Comparison of ENCODE assay signal across 8 mouse cellular contexts in genomic region chr2:6720753-6721459, GRCm38 (mm10).
A peak's percentile ranks its signal among the peaks of the same experiment; 100 is the strongest.
DNase-seq lines count a peak whose midpoint lies in the region; ATAC-seq lines count a peak whose summit lies in the region.

No protein-coding gene starts in this region.

- H3K27me3 ChIP-seq in heart, embryonic 12.5 days (replicated peaks), result no peaks in the 10 kb centered on the region
- no peaks in the 10 kb centered on the region for H3K27me3 ChIP-seq in stomach, embryonic 15.5 days (replicated peaks)

- H3K36me3 ChIP-seq in heart, embryonic 12.5 days, result no peaks in the 10 kb centered on the region
- no peaks in the 10 kb centered on the region for H3K36me3 ChIP-seq in stomach, embryonic 15.5 days

- H3K4me3 ChIP-seq in heart, embryonic 12.5 days, result peak overlapping the region; percentile 39
- H3K4me3 ChIP-seq in stomach, embryonic 15.5 days (replicated peaks), result peak overlapping the region; percentile 31

- H3K27ac ChIP-seq in heart, embryonic 12.5 days (ENCODE audit: poor library complexity, severe bottlenecking), result no peak overlapping the region
- H3K27ac ChIP-seq in stomach, embryonic 15.5 days, result peak overlapping the region; percentile 68

- peaks cover 24% of the 10 kb centered on the region for H3K4me1 ChIP-seq in heart, embryonic 12.5 days (replicated peaks)
- peaks cover 5% of the 10 kb centered on the region; the same call in 1 of the 2 replicates for H3K4me1 ChIP-seq in stomach, embryonic 15.5 days

- H3K9ac ChIP-seq in heart, embryonic 12.5 days, result peak overlapping the region; percentile 68
- H3K9ac ChIP-seq in stomach, embryonic 15.5 days, result no peak overlapping the region

- no peaks in the 10 kb centered on the region for H3K9me3 ChIP-seq in heart, embryonic 12.5 days (replicated peaks)
- no peaks in the 10 kb centered on the region for H3K9me3 ChIP-seq in stomach, embryonic 15.5 days

- 27% methylated on average over 11 of the region's 11 CpGs for WGBS in heart, embryonic 12.5 days
- 28% methylated on average over 11 of the region's 11 CpGs for WGBS in stomach, embryonic 15.5 days

- H3K4me2 ChIP-seq in heart, embryonic 12.5 days, result peak overlapping the region; percentile 86
- peak overlapping the region; percentile 68 for H3K4me2 ChIP-seq in stomach, embryonic 15.5 days

- peak; percentile 53 for ATAC-seq in heart, embryonic 12.5 days (ENCODE audit: insufficient number of reproducible peaks, low FRiP score)
- ATAC-seq in stomach, embryonic 15.5 days (ENCODE audit: insufficient read depth, low FRiP score, low read depth), result peak; percentile 59

- peak; percentile 22 to 59 for DNase-seq in adrenal gland, adult (ENCODE audit: inconsistent age in 2 of 2, low spot score in 1 of 2)
- no peak for DNase-seq in adrenal gland, adult 18-20 months (ENCODE audit: low spot score in 2 of 2)
- peak; percentile 57 for DNase-seq in Muller cell, postnatal 12 days (ENCODE audit: inconsistent ontology term)
- peak; percentile 66 for DNase-seq in embryo, embryonic 11 days
- DNase-seq in kidney, postnatal 25 days, result peak; percentile 18 to 46
- peak; percentile 54 for DNase-seq in mesoderm, embryonic 11.5 days (ENCODE audit: low read depth, low spot score)

Comparison
In these comparisons a context has a peak if more than half of its experiments do, and no peak if none do; other contexts are left out.
1. DNase-seq: peak in adrenal gland, adult (2 of 2), Muller cell, postnatal 12 days (single experiment), embryo, embryonic 11 days (single experiment), kidney, postnatal 25 days (2 of 2) and mesoderm, embryonic 11.5 days (single experiment); none in adrenal gland, adult 18-20 months (0 of 2).